Mouse (Mus musculus) liver, adult 2 months (tissue): ENCODE measurements around the gene Paxbp1. TPM values are rescaled to one million over a fixed set of nuclear protein-coding genes. Genes with fewer than 3 reads are reported as not detected.

Source experiments
- DNase-seq: peaks from one replicate; pipeline ENCODE4 v3.0.0-alpha.2; 2011; ENCODE audit warnings: low read depth, low spot score; ENCODE audit errors: extremely low read depth
- H3K27ac ChIP-seq: fragments of 200-500 bp; replicated peaks from 2 replicates; pipeline ENCODE4 v1.5.1; 2012; ENCODE audit warnings: low read depth, mild to moderate bottlenecking, control low read depth, inconsistent platforms, low read length; ENCODE audit not compliant: insufficient read depth
- H3K27me3 ChIP-seq: fragments of 200-500 bp; 2 replicates; pipeline ENCODE4 v1.6.1; 2012; ENCODE audit warnings: mild to moderate bottlenecking, moderate library complexity, low read length, inconsistent platforms; ENCODE audit not compliant: control insufficient read depth, insufficient read depth
- H3K36me3 ChIP-seq: fragments of 200-500 bp; 2 replicates; pipeline ENCODE4 v1.6.1; 2012; ENCODE audit warnings: low read length, inconsistent platforms; ENCODE audit not compliant: control insufficient read depth, insufficient read depth
- H3K4me1 ChIP-seq: fragments of 200-500 bp; 2 replicates; pipeline ENCODE4 v1.6.1; 2011; ENCODE audit warnings: low read length; ENCODE audit not compliant: control insufficient read depth, insufficient read depth
- H3K4me3 ChIP-seq: fragments of 200-500 bp; 2 replicates; pipeline ENCODE4 v1.5.1; 2011; ENCODE audit warnings: low read depth, mild to moderate bottlenecking, control low read depth, low read length, moderate library complexity; ENCODE audit not compliant: insufficient read depth
- H3K79me2 ChIP-seq: fragments of 200-500 bp; 2 replicates; pipeline ENCODE4 v1.6.1; 2012; ENCODE audit warnings: inconsistent platforms, mild to moderate bottlenecking, low read length, moderate library complexity; ENCODE audit not compliant: control insufficient read depth, insufficient read depth
- H3K9ac ChIP-seq: fragments of 200-500 bp; 2 replicates; pipeline ENCODE4 v1.6.1; 2012; ENCODE audit warnings: low read depth, mild to moderate bottlenecking, control low read depth, inconsistent platforms, low read length
- CTCF ChIP-seq: fragments of 200-500 bp; IDR thresholded peaks from 2 replicates; pipeline ENCODE4 v1.5.1; 2011; ENCODE audit warnings: low read depth, low read length, control low read depth
- POLR2A ChIP-seq: fragments of 200-500 bp; IDR thresholded peaks from 2 replicates; pipeline ENCODE4 v1.6.1; 2011; ENCODE audit warnings: low read length, control low read depth; ENCODE audit not compliant: insufficient read depth; ENCODE audit errors: extremely low read depth
- WGBS: fragments of 180-500 bp; shearing (Covaris S2); methylation state at CpG from one replicate; pipeline ENCODE4 v1.1.7; 2018; 5-methylcytosine and 5-hydroxymethylcytosine counted together
- polyA plus RNA-seq: library from polyadenylated mRNA; depleted of rRNA; stranded (reverse); fragments of >200 nt; gene quantifications from 2 replicates; pipeline ENCODE4 v1.2.3, GENCODE M21; 2012
- total RNA-seq: library from RNA; depleted of rRNA; stranded (reverse); fragments of >200 nt; gene quantifications from 2 replicates; pipeline ENCODE4 v1.2.3, GENCODE M21; 2014

Gene Paxbp1
- total and polyA plus RNA-seq, 2 experiments = 8.1 to 26.1 TPM

GRCm38 (mm10) chr16:91057741-91058140 is 13.4 kb upstream of the Paxbp1 start:
- peaks cover 2% of the 10 kb centered on the region; the same call in 1 of the 2 replicates for H3K4me1 ChIP-seq
- no peaks in the 10 kb centered on the region for H3K79me2 ChIP-seq
- no peak for DNase-seq
- TF ChIP-seq CTCF = no peak
- no peaks in the 10 kb centered on the region for H3K36me3 ChIP-seq
- H3K27ac ChIP-seq = no peak overlapping the region
- H3K4me3 ChIP-seq = no peak overlapping the region
- 80% methylated on average over 6 of the region's 6 CpGs for WGBS
- no peaks in the 10 kb centered on the region for H3K27me3 ChIP-seq
- no peak overlapping the region for H3K9ac ChIP-seq

GRCm38 (mm10) chr16:91057261-91057660 is 12.9 kb upstream of the Paxbp1 start:
- H3K4me1 ChIP-seq = peaks cover 2% of the 10 kb centered on the region; the same call in 1 of the 2 replicates
- DNase-seq = no peak
- TF ChIP-seq CTCF (no peak), POLR2A (no peak)
- H3K36me3 ChIP-seq = no peaks in the 10 kb centered on the region
- no peaks in the 10 kb centered on the region for H3K79me2 ChIP-seq
- H3K9ac ChIP-seq = no peak overlapping the region
- WGBS = 85% methylated on average over 4 of the region's 4 CpGs
- no peak overlapping the region for H3K4me3 ChIP-seq
- no peaks in the 10 kb centered on the region for H3K27me3 ChIP-seq
- no peak overlapping the region for H3K27ac ChIP-seq

GRCm38 (mm10) chr16:91056043-91056821 is 11.9 kb upstream of the Paxbp1 start:
- no peak for DNase-seq
- WGBS = 78% methylated on average over 16 of the region's 16 CpGs
- H3K27ac ChIP-seq = no peak overlapping the region

GRCm38 (mm10) chr16:91055150-91055549 is 10.8 kb upstream of the Paxbp1 start:
- 28% methylated on average over 5 of the region's 5 CpGs for WGBS
- Histone ChIP-seq H3K36me3 (no peaks in the 10 kb centered on the region), H3K27ac (no peak overlapping the region), H3K27me3 (no peaks in the 10 kb centered on the region), H3K9ac (no peak overlapping the region), H3K4me1 (peaks cover 2% of the 10 kb centered on the region; the same call in 1 of the 2 replicates), H3K4me3 (no peak overlapping the region), H3K79me2 (no peaks in the 10 kb centered on the region)
- TF ChIP-seq CTCF (no peak), POLR2A (no peak)
- peak; percentile 83 for DNase-seq

More at GRCm38 (mm10) chr16:91056043-91056821, 11.9 kb upstream of the Paxbp1 start:
- TF ChIP-seq POLR2A (no peak), CTCF (no peak)
- Histone ChIP-seq H3K9ac (no peak overlapping the region), H3K79me2 (no peaks in the 10 kb centered on the region), H3K27me3 (no peaks in the 10 kb centered on the region), H3K4me3 (no peak overlapping the region), H3K36me3 (no peaks in the 10 kb centered on the region), H3K4me1 (peaks cover 2% of the 10 kb centered on the region; the same call in 1 of the 2 replicates)

GRCm38 (mm10) chr16:91053599-91053998 is 9.3 kb upstream of the Paxbp1 start:
- Histone ChIP-seq H3K27ac (no peak overlapping the region), H3K36me3 (no peaks in the 10 kb centered on the region), H3K4me1 (peaks cover 2% of the 10 kb centered on the region; the same call in 1 of the 2 replicates), H3K27me3 (no peaks in the 10 kb centered on the region), H3K4me3 (no peak overlapping the region), H3K9ac (no peak overlapping the region), H3K79me2 (no peaks in the 10 kb centered on the region)
- no peak for DNase-seq
- TF ChIP-seq CTCF = no peak
- TF ChIP-seq POLR2A = no peak
- 84% methylated on average over 8 of the region's 8 CpGs for WGBS

GRCm38 (mm10) chr16:91045511-91045910 is 1.2 kb upstream of the Paxbp1 start:
- TF ChIP-seq POLR2A = no peak
- peak; percentile 80 for TF ChIP-seq CTCF
- no peak overlapping the region for H3K9ac ChIP-seq
- no peak overlapping the region for H3K27ac ChIP-seq
- peak; percentile 45 for DNase-seq
- peaks cover 5% of the 10 kb centered on the region; the same call in 1 of the 2 replicates for H3K4me1 ChIP-seq
- no peaks in the 10 kb centered on the region; the same call in 1 of the 2 replicates for H3K36me3 ChIP-seq
- no peaks in the 10 kb centered on the region for H3K27me3 ChIP-seq
- peaks cover 3% of the 10 kb centered on the region; the same call in 1 of the 2 replicates for H3K79me2 ChIP-seq
- 49% methylated on average over 8 of the region's 8 CpGs for WGBS
- H3K4me3 ChIP-seq = no peak overlapping the region
